Mouse (Mus musculus): ENCODE measurements at regions not wholly inside any gene's neighbourhood (a gene's known extent, or its start where the extent isn't known, plus 50 kb on each side); places are given as distances from the start of the nearest gene placed in this dataset.
A peak's percentile ranks its signal among the peaks of the same experiment; 100 is the strongest.
"Not testable (repeated sequence)": the region's sequence is repeated elsewhere in the genome, so short reads cannot be mapped to it uniquely, and the experiment has no call there.

GRCm38 (mm10) chr4:45642604-45643003 lies 110.3 kb upstream of the Shb start:
- no peak for DNase-seq

GRCm38 (mm10) chr4:45641272-45641671 lies 109.0 kb upstream of the Shb start:
- no peak for DNase-seq

DNA sequence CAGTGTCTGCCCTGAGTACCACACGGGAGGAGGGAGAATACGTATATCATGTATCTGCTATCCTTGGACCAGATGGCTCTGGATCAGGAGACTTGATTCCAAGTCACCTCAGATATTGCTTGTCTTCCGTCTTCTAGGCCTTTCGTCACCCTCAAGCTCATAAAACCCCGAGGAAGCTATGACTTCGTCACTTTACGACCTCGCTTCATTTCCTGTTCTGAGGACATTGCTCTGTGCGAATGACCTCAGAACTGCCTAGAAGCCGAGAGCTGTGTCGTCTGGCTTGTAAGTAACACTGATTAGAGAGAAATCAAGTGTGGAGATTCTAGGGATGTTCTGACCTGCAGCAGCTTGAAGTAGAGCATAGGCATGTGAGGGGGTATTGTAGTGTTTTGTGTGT lies 108.4 kb upstream of the Shb start:
- no peak for DNase-seq

GRCm38 (mm10) chr4:45639397-45640034 lies 107.2 kb upstream of the Shb start:
- no peak for DNase-seq

GRCm38 (mm10) chr4:45638411-45638810 lies 106.1 kb upstream of the Shb start:
- no peak for DNase-seq

DNA sequence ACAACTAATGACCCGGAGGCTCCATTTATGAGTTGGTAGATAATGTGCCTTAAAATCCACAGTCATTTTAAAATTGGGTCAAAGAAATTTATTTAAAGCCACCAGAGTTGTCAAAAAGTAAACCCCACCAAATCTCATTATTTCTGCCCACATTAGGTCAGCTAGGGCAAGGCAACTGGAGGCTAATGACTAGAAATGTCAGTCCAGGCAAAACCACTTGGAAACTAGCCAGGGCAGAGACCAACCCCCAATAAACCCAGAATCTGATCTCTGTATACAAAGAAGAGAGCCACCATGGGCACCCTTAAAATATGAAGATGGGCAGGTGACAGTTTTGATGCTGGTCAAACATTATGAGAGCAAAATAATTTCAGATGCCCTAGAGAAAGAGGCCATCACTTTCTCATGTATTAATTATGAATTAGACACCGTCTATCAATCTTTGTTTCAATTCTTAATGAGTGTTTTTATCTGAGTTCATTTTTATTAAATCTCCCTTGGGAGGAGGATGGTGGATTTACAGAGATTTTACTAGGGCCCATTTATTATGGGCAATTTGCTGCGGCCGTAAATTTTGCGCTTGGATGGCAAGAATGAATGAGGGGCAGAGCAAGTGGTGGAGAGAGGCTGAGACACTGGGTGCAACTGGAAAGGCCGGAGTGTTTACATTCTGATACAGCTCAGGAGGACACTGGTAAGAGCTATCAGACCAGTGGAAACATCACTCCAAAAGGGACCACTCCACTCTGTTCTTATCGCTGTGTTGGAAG lies 99.2 kb upstream of the Shb start:
- no peak for DNase-seq

- DNase-seq: no peak
Measured at GRCm38 (mm10) chr4:45625633-45626032, 93.4 kb upstream of the Shb start.

DNA sequence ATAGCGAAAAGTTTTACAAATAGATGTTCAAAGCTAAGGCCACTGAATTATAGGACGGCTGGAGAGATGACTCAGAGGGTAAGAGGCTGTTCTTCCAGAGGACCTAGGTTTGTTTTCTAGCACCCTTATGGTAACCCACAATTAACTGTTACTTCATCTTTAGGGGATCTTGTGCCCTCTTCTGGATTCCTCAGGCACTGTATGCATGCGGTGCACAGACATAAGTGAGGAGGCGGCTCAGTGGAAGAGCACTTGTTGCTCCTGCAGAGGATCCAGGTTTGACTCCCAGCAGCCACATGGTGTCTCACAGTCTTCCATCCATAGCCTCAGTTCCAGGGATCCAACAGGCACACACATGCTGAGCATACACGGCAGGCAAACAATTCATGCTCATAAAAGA lies 89.7 kb upstream of the Shb start:
- no peak for DNase-seq

DNA sequence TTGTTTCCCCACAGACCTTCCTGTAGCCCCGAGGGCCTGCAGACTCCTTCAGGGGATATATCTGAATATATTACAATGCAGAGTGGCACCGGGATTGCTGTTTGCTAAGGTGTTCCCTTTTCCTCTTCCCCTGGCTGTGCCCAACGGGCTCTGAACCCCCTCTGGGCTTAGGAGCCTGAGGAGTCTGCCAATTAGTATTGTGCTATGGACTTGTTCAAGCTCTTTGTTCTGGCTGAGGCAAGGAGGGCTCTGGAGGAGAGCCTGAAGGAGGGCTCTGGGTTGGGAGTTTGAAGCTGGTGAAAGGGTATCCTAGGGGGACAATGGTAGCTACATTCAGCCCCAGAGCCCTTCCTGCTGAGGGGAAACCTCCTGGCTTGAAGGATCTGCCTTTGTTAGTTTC lies 84.9 kb upstream of the Shb start:
- no peak for DNase-seq

DNA sequence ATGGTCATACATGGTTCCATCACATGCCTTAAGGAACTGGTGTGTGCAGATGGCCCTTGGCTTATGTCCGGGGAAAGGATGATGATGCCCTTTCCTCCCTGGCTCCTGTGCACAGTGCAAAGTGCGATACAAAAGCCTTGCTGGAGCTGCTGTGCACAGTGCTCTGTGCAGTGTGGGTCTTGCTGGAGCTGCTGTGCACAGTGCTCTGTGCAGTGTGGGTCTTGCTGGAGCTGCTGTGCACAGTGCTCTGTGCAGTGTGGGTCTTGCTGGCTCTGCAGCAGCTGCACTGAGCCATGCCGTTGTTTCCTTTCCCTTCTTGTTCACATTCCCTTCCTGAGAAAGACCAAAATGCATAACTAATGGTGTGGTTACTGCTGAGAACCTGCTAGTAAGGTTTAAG lies 81.2 kb upstream of the Shb start:
- not testable (repeated sequence) for DNase-seq

DNA sequence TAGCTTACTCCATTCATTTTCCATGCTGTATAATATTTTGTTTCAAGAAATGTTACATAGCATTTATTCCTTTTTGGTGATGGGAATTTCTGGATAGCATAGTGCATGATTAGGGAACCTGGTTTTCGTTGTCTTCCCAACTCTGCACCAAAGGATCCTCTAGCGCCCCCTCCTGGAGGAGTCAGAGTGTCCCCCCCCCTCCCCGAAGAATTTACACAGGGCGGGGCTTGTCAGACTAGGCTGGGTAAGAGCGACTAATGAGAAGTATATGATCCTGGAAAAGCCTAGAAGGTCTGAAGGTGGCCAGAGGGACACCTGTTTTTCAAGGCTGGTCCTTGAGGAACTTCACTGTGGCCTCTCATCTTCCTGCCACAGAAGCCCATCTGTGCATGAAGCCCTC lies 79.9 kb upstream of the Shb start:
- DNase-seq: peak; percentile 44 to 68

- no peak for DNase-seq
Measured at GRCm38 (mm10) chr4:45610937-45611336, 78.7 kb upstream of the Shb start.

GRCm38 (mm10) chr4:45606578-45606977 lies 74.3 kb upstream of the Shb start:
- peak in 1 of 2 experiments; percentile 6 for DNase-seq

DNA sequence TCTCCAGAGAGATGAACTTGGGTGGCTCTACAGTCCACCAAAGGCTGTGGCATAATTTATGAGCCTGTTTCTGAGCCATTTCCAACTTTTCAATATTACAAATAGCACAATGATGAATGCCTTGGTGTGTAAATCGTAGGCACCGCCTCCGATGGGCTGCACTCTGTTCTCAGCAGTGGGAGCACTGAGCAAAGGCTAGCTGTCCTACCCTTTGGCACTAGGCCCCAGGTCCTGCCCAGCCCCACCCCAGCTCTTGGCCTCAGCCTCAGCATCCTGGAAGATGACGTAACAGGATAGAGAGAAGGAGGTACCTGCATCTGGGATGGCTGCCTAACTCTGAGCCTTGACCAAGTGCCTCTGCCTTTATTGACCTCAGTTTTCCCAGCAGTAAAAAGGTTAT lies 73.4 kb upstream of the Shb start:
- DNase-seq: peak; percentile 5 to 7

DNA sequence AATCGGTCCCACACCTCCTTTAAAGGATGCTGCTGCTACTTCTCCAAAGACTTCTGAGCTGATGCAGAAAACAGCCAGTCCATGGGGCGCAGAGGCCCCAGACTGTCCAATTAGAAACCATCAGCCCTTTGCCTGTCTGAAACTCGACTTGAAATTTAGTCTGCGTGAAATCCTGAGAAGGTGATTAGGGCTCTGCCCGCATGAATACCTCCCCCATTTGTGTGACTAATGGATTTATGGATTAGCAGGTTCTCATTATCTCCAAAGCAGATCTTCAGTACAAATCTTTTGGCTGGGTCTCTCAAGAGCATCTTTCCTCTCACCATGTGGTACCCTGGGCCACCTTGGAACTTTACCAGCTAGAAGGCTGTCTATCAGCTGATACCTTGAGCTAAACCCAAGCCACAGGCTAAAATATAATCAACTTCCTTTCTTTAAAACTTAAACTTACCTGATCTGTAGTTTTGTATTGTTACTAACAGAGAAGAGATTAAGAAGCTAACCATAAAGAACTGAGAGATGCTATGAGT lies 72.1 kb upstream of the Shb start:
- no peak for DNase-seq

- DNase-seq: no peak
Measured at GRCm38 (mm10) chr4:45600520-45600919, 68.2 kb upstream of the Shb start.

GRCm38 (mm10) chr4:45593435-45593991 lies 61.2 kb upstream of the Shb start:
- no peak for DNase-seq

DNA sequence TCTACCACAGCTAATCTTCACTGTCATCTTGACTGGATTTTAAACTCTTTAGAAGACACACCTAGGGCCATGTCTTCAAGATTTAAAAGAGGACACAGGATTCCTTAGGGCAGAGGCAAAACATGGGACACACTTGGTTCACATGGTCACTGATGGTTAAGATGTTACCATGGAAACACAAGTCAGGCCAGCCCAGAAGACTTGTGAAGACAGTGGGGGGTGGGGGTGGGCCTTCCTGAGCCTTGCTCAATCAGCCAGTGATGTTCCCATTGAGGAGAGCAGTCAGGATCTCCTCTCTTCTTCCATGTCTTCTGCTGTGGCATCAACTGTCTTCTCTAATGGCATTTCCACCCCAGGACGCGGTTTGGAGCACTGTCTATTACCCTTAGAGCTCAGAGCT lies 60.5 kb upstream of the Shb start:
- no peak for DNase-seq

DNA sequence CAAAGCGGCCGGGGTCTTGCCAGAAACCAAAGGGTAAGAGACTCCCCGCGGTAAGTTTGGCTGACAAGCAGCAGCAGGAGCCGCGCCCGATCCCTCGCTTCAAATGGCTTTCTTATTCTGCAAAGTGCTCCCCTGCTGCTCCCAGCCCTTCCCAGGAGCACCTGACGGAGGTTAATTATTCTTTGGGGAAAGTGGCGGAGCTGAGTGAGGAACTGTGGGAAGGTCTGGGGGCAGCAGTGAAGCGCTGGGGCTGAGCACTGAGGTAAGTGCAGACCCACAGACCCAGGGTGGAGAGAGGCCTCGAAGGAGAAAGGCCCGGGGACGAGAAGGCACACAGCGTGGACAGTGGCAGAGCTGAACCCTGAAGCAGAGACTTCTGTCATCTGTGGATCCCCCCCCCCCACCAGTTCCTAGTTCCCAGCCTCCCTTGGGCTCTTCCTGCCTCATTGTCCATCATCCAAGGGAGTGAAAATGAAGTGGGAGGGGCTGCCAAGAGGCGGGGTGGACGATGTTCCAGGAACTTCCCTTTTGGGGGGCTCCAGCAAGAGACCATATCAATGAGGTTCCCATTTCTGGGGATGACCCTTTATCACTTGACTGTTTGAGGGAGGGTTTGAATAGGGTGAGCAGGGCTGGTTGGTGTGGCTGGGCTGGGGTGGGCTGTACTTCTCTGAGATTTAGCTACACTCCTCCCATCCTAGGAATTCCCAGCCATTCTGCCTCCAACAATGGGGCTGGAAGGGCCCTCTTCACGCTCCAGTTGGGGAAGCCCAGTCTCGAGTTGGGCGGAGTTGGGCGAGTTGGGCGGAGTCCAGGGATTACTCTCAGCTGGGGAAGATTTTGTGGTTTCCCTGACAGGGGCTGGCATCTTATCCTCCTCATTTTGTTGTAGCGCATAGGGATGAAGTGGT lies 59.4 kb upstream of the Shb start:
- DNase-seq: no peak

DNA sequence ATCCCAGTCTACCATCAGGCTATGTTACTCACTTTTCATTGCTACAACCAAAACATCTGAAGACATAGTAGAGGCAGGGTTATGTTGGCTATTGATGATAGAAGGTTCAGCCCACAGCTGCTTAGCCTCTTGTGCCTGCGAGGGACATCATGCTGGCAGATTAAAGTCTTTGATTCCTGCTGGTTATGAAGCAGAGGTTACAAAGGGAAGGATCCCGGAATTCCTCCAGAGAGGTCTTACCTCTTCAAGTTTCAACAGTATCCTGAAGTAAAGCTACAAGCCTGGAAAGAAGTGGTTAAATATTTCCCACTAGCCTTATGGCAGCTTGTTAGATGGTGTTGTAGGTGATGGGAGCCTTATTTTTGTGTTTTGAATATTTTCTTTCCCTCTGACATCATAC lies 58.6 kb upstream of the Shb start:
- no peak for DNase-seq

DNA sequence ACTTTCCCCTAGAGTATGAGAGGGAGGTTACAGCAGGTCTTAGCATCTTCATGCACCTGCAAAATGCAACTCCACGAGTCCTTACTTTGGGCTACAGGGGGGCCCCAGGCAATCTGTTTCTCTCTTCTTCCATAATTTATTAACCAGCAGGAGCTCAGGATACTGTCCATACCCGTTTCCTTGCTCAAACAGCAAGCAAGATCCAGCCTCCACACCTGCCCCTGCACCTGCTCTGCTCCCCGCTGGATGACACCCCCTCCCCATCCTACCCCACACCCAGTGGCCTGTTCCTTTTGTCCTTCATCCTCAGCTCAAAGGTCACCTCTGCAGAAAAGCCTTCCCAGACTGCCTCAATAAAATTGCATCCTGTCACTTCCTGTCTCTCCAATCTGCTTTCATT lies 56.1 kb upstream of the Shb start:
- no peak for DNase-seq

GRCm38 (mm10) chr4:45587202-45587601 lies 54.9 kb upstream of the Shb start:
- DNase-seq: no peak

DNA sequence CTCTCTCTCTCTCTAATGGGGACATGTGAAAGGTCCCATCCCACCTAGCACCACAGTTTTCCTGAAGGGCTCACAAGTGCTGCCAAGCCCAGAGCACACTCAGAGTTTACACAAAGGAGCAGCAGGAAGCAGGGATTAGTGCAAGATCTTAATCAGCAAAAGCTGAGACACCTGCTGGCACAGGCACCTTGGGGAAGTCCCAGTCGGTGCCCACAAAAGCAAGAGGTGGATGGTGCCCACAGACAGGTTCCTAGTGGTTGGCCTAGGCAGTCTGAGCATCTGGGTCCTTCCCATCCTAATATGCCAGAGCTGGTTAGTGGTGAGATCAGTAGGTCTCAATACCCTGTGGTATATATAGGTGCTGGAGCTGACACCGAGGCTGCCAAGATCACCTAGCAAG lies 54.0 kb upstream of the Shb start:
- peak in 1 of 2 experiments; percentile 38 for DNase-seq
